Mouse (Mus musculus): ENCODE data around the gene Ncapg. TPM values are rescaled to one million over a fixed set of nuclear protein-coding genes. Genes with fewer than 3 reads are reported as not detected.

Gene Ncapg
- polyA plus RNA-seq, 1 experiment from 2014 or later: 8.2 TPM

DNA sequence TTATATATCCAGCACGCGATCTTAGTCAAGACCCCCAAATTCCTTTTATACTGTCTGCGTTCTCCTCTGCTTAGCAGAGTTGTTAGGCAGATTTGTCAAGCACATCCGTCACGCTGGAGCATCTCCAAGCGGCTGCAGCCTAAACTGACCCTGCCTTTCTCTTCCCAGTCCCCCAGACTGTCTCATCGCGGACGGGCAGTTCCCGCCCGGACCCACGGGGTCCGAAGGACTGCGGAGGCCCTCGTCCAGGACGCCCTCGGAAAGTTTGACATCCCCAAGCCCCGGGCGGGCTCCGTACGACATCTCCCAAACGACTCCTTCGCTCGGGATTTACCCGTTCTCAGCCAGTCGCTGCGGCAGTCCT is 503 bp upstream of the Ncapg start:
- Histone ChIP-seq H3K9me3 (no peaks in the 10 kb centered on the region), H3K27ac (replicated peaks) (peak overlapping the region; percentile 77), H3K4me3 (peak overlapping the region; percentile 76), H3K36me3 (no peaks in the 10 kb centered on the region), H3K27me3 (no peaks in the 10 kb centered on the region), H3K4me2 (peak overlapping the region; percentile 98), H3K9ac (peak overlapping the region; percentile 67), H3K4me1 (replicated peaks) (peaks cover 13% of the 10 kb centered on the region)
- under 1% methylated on average over 27 of the region's 27 CpGs for WGBS
- peak; percentile 86 for ATAC-seq (ENCODE audit: low FRiP score, low read depth)

DNA sequence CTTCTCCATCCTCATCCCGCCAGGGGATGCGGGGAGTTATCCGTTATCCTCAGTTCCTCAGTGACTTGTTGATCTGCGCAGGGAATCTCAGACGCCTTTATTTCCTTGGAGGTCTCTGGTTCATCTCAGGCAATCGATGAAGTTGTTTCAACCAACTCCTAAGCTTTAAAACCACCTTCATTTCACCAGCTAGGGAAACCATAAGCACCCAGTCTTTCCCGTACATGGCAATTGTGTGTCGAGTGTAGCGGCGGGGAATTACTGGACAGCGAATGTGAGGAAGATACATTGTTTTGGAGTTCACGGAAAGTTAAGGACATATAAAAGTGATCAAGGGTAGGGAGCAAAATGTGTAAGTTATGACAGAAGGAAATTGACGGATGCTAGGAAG is 556 bp downstream of the Ncapg start:
- Histone ChIP-seq H3K9ac (peak overlapping the region; percentile 49), H3K4me3 (peak overlapping the region; percentile 76), H3K27me3 (no peaks in the 10 kb centered on the region), H3K9me3 (no peaks in the 10 kb centered on the region), H3K4me2 (peak overlapping the region; percentile 98), H3K27ac (replicated peaks) (peak overlapping the region; percentile 56; the same call in 1 of the 2 replicates), H3K4me1 (replicated peaks) (peaks cover 13% of the 10 kb centered on the region), H3K36me3 (no peaks in the 10 kb centered on the region)
- WGBS: 0% methylated on average over 13 of the region's 13 CpGs
- no peak for ATAC-seq (ENCODE audit: low FRiP score, low read depth)

DNA sequence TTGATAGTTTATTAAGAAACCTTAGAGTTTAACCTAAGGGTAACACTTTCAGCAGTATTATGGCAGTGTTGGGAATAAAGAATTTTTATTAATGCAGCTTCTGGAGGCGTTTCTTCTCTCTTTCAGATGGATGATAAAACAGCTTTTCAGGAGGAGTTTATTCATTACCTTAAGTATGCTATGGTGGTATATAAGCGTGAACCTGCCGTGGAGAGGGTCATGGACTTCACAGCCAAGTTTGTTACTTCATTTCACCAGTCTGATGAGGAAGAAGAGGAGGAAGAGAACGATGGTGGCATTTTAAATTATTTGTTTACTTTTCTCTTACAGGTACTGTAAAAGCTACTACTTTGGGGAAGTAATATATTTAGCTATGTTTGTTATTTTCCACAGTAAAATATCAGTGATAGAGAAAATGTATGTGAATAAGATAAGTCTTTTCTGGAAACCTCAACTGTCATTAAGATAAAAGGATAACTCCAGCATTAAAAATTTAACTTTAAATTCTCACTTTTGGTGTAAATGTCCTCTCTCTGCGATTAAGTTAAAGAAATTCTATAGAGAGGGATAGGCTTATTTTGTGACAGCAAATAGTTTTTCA is 1.3 kb downstream of the Ncapg start:
- H3K4me2 ChIP-seq: no peak overlapping the region
- 53% methylated on average over 5 of the region's 5 CpGs for WGBS
- H3K36me3 ChIP-seq: no peaks in the 10 kb centered on the region
- ATAC-seq (ENCODE audit: low FRiP score, low read depth): no peak
- H3K9ac ChIP-seq: no peak overlapping the region
- no peaks in the 10 kb centered on the region for H3K9me3 ChIP-seq
- H3K27me3 ChIP-seq: no peaks in the 10 kb centered on the region
- H3K27ac ChIP-seq (replicated peaks): no peak overlapping the region
- H3K4me3 ChIP-seq: peak overlapping the region; percentile 76
- H3K4me1 ChIP-seq (replicated peaks): peaks cover 13% of the 10 kb centered on the region

DNA sequence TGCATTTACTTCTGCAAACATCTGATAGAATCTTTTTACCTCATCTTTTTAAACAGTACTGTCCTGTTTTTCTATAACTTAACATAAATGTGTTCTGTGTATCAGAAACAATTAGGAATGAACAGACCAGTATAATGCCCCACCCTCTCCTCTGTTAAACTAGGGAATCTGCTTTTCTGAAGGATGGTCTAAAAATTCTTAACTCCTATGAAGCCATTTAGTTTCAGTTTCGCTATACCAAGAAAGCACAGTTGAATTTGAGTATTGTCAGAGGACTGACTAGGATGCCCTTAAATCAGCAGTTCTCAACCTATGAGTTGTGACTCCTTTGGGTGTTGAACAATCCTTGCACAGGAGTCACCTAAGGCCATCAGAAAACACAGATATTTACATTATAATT is 5.3 kb downstream of the Ncapg start:
- no peak for ATAC-seq (ENCODE audit: low FRiP score, low read depth)
- no peak overlapping the region for H3K27ac ChIP-seq (replicated peaks)
- H3K4me1 ChIP-seq (replicated peaks): peaks cover 6% of the 10 kb centered on the region
- H3K27me3 ChIP-seq: no peaks in the 10 kb centered on the region
- 89% methylated on average over 1 of the region's 1 CpGs for WGBS
- H3K36me3 ChIP-seq: no peaks in the 10 kb centered on the region
- H3K4me3 ChIP-seq: no peak overlapping the region
- no peak overlapping the region for H3K4me2 ChIP-seq
- no peak overlapping the region for H3K9ac ChIP-seq
- H3K9me3 ChIP-seq: no peaks in the 10 kb centered on the region

DNA sequence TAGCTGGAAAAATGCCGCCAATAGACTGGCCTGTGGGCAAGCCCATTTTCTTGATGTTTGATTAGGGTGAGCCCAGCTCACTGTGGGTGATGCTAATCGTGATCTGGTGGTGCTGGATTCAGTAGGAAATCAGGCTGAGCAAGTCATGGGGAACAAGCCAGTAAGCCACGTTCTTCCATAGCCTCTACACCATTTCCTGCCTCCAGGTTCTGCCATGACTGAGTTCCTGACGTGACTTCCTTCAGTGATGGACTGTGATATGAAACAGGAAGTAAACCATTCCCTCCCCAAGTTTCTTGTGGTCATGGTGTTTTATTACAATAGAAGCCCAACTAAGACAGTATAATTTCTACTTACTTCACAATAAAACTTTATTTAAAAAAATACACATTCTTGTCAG is 7.9 kb downstream of the Ncapg start:
- H3K27ac ChIP-seq (replicated peaks): no peak overlapping the region
- ATAC-seq (ENCODE audit: low FRiP score, low read depth): no peak
- no peaks in the 10 kb centered on the region for H3K9me3 ChIP-seq
- H3K36me3 ChIP-seq: no peaks in the 10 kb centered on the region
- WGBS: 86% methylated on average over 4 of the region's 4 CpGs
- no peaks in the 10 kb centered on the region for H3K4me1 ChIP-seq (replicated peaks)
- no peak overlapping the region for H3K4me2 ChIP-seq
- no peak overlapping the region for H3K9ac ChIP-seq
- H3K4me3 ChIP-seq: no peak overlapping the region
- H3K27me3 ChIP-seq: no peaks in the 10 kb centered on the region

DNA sequence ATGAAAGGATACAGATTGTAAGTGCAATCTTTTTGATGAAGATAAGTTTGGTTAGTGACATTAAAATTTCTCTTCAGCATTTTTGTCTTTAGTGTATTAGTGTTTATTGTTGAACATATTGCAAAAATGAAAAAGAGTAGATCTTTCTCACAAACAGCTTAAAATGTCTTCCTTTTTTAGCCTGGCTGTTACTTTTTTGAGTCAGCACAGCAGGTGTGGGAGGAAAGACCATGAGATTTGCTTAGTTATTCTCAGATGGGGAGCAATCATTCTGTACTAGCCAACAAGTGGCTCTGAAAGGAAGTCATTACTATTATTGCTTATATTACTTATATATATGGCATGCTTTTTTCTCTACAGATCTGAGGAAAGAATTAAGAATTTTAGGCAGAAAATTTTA is 10.2 kb downstream of the Ncapg start:
- Histone ChIP-seq H3K9ac (no peak overlapping the region), H3K36me3 (no peaks in the 10 kb centered on the region), H3K27me3 (no peaks in the 10 kb centered on the region), H3K9me3 (no peaks in the 10 kb centered on the region), H3K4me3 (no peak overlapping the region), H3K4me1 (replicated peaks) (no peaks in the 10 kb centered on the region), H3K4me2 (no peak overlapping the region), H3K27ac (replicated peaks) (no peak overlapping the region)
- ATAC-seq (ENCODE audit: low FRiP score, low read depth): no peak

DNA sequence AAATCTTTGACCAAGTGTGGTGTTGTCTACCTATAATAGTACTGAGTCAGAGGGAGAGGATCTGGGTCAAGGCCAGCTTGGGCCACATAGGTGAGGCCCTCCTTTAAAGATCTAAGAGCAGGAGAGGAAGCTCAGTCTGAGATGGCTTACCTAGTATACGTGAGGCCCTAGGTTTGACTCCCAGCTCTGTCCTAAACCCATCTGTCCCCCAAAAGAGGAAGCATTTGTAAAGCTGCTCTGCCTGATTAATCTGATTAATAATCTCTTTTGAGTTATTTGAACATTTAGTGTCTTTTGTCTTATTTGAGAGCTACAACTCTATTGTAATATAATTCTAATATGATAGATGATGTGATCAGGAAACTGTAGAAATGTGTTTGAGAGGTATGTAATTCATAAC is 13.7 kb downstream of the Ncapg start:
- WGBS: 94% methylated on average over 1 of the region's 1 CpGs
- H3K9ac ChIP-seq: no peak overlapping the region
- no peaks in the 10 kb centered on the region for H3K27me3 ChIP-seq
- no peak for ATAC-seq (ENCODE audit: low FRiP score, low read depth)
- H3K36me3 ChIP-seq: no peaks in the 10 kb centered on the region
- no peak overlapping the region for H3K4me3 ChIP-seq
- no peak overlapping the region for H3K27ac ChIP-seq (replicated peaks)
- H3K4me2 ChIP-seq: no peak overlapping the region
- no peaks in the 10 kb centered on the region for H3K9me3 ChIP-seq
- H3K4me1 ChIP-seq (replicated peaks): no peaks in the 10 kb centered on the region

DNA sequence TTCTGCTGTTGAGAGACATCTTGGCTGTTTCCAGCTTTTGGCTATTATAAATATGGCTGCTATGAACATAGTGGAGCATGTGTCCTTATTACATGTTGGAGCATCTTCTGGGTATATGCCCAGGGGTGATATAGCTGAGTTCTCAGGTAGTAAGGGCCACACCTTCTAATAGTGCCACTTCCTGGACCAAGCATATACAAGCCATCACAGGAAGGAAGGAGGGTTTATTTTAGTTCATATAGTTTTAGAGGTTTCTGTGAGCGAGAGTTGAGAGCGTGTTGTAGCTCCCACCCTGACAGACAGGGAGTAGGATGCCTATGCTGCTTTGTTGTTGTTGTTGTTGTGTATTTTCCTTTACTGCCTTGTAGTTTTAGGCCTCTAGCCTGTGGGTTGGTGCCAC is 15.5 kb downstream of the Ncapg start:
- H3K9me3 ChIP-seq: no peaks in the 10 kb centered on the region
- no peak overlapping the region for H3K4me2 ChIP-seq
- no peaks in the 10 kb centered on the region for H3K36me3 ChIP-seq
- 100% methylated on average over 2 of the region's 2 CpGs for WGBS
- no peak for ATAC-seq (ENCODE audit: low FRiP score, low read depth)
- no peak overlapping the region for H3K4me3 ChIP-seq
- no peak overlapping the region for H3K27ac ChIP-seq (replicated peaks)
- H3K4me1 ChIP-seq (replicated peaks): no peaks in the 10 kb centered on the region
- H3K27me3 ChIP-seq: no peaks in the 10 kb centered on the region
- no peak overlapping the region for H3K9ac ChIP-seq

DNA sequence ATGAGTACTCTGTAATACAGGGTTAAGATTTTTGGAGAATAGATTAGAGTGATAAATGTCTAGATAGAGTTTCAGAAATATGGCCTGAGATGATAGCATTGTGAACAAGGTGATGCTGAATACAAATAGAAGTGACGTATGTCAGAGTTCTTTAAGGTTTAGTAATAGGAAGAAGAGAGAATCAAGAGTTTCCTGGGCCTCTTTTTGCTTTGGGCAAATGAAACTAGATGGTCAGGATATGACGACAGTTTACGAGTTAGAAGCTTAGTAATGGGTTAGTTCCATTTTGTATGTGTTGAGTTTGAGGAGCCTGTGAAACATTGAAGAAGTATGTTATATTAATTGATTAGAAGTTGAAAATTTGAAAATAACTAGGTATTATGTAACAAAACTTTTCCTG is 16.5 kb downstream of the Ncapg start:
- Histone ChIP-seq H3K9me3 (no peaks in the 10 kb centered on the region), H3K36me3 (no peaks in the 10 kb centered on the region), H3K27me3 (no peaks in the 10 kb centered on the region), H3K4me2 (no peak overlapping the region), H3K4me1 (replicated peaks) (no peaks in the 10 kb centered on the region), H3K27ac (replicated peaks) (no peak overlapping the region), H3K4me3 (no peak overlapping the region), H3K9ac (no peak overlapping the region)
- 96% methylated on average over 3 of the region's 3 CpGs for WGBS
- no peak for ATAC-seq (ENCODE audit: low FRiP score, low read depth)

DNA sequence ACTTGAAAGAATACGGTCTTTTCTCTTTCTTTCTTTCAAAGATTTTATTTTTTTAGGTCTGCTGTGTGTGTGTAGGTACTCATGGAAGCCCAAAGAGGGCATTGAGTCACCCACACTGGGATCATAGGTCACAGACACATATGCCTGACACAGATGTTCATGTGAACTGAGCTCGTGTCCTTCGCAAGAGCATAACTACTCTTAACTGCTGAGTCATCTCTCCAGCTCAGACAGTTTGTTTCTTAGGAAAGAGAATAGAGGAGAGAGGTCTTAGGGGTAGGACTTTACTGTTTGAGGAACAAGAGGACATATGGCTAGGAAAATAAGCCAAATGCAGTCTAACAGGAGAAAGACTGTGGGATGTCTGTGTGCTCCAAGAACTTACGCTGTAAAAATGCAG is 19.4 kb downstream of the Ncapg start:
- Histone ChIP-seq H3K27ac (replicated peaks) (no peak overlapping the region), H3K9me3 (no peaks in the 10 kb centered on the region), H3K4me3 (no peak overlapping the region), H3K36me3 (no peaks in the 10 kb centered on the region), H3K4me2 (no peak overlapping the region), H3K27me3 (no peaks in the 10 kb centered on the region), H3K9ac (no peak overlapping the region), H3K4me1 (replicated peaks) (no peaks in the 10 kb centered on the region)
- ATAC-seq (ENCODE audit: low FRiP score, low read depth): no peak
- WGBS: 87% methylated on average over 4 of the region's 4 CpGs

DNA sequence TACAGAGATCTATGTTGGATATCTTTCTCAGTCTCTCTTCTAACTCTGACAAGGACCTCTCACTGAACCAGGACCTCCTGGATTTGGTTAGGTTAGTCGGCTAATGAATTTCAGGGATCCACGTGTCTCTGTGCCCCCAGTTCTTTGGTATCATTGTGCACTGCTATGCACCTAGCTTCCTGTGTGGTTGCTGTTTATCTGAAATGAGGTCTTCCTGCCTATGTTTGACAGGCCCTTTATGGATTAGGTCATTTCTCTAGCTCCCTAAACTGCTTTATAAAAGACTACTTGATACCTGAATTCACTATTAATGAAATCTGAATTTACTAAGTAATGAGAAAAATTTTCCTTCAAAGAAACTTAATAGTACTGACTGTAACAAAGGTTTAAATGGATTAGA is 21.1 kb downstream of the Ncapg start:
- H3K4me2 ChIP-seq: no peak overlapping the region
- no peak for ATAC-seq (ENCODE audit: low FRiP score, low read depth)
- H3K4me3 ChIP-seq: no peak overlapping the region
- H3K36me3 ChIP-seq: no peaks in the 10 kb centered on the region
- 85% methylated on average over 2 of the region's 2 CpGs for WGBS
- no peak overlapping the region for H3K9ac ChIP-seq
- no peak overlapping the region for H3K27ac ChIP-seq (replicated peaks)
- H3K27me3 ChIP-seq: no peaks in the 10 kb centered on the region
- H3K4me1 ChIP-seq (replicated peaks): no peaks in the 10 kb centered on the region
- no peaks in the 10 kb centered on the region for H3K9me3 ChIP-seq

DNA sequence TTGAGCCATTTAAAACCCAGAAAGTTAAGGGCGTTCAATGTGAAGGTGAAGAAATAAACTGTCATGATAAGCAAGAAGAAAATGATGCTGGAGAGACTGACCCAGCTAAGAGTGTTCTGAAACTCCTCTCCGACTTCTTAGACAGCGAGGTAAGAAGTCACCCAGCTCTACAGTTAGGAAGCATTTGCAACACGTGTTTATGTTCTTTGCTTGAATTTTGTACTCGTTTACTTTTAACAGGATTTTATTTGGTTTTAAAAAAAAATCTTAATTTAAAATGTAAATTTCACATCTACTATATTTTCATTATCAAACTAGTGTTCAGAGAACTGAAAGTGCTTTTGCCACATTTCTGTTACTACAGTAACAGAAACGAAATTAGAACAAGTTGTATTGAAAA is 22.0 kb downstream of the Ncapg start:
- no peak overlapping the region for H3K27ac ChIP-seq (replicated peaks)
- 91% methylated on average over 6 of the region's 6 CpGs for WGBS

DNA sequence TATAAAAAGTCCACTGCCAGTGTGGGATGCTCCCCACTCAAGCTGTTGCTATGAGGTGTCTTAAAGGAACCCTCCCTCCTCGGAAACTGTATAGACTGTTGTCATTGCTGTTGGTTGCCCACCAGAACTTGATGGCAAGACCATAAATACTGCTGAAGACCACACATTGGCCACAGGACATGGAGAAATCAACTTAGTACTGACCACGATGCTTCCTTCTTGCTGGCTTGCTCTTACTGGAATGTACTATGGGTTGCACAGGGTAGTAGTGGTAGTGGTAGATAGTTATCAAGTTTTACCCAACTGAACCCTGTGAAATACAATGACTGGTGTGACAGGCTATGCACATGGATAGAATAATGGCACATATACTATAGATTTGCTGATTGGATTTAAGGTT is 37.1 kb downstream of the Ncapg start:
- H3K27me3 ChIP-seq: no peaks in the 10 kb centered on the region
- H3K9ac ChIP-seq: no peak overlapping the region
- H3K9me3 ChIP-seq: no peaks in the 10 kb centered on the region
- no peak overlapping the region for H3K27ac ChIP-seq (replicated peaks)
- no peak overlapping the region for H3K4me3 ChIP-seq
- peaks cover 5% of the 10 kb centered on the region; the same call in 1 of the 2 replicates for H3K36me3 ChIP-seq
- no peaks in the 10 kb centered on the region for H3K4me1 ChIP-seq (replicated peaks)
- 96% methylated on average over 2 of the region's 2 CpGs for WGBS
- ATAC-seq (ENCODE audit: low FRiP score, low read depth): no peak
- no peak overlapping the region for H3K4me2 ChIP-seq

More for the DNA sequence above, 22.0 kb downstream of the Ncapg start:
- no peak overlapping the region for H3K4me3 ChIP-seq
- H3K36me3 ChIP-seq: no peaks in the 10 kb centered on the region
- ATAC-seq (ENCODE audit: low FRiP score, low read depth): no peak
- no peaks in the 10 kb centered on the region for H3K9me3 ChIP-seq
- no peaks in the 10 kb centered on the region for H3K4me1 ChIP-seq (replicated peaks)
- H3K9ac ChIP-seq: no peak overlapping the region
- H3K4me2 ChIP-seq: no peak overlapping the region
- H3K27me3 ChIP-seq: no peaks in the 10 kb centered on the region

Measured in hindbrain, embryonic 15.5 days (tissue).